Mouse (Mus musculus) thymus, adult 2 months (tissue): Measurements from ENCODE around the gene Gm17606.

Experiments
- CTCF ChIP-seq: fragments of 200-500 bp; IDR thresholded peaks from 2 replicates; pipeline ENCODE4 v1.5.1; 2012; ENCODE audit warnings: mild to moderate bottlenecking, control low read depth, low read length, moderate library complexity, borderline replicate concordance; ENCODE audit not compliant: control insufficient read depth, poor library complexity, insufficient read depth; ENCODE audit errors: extremely low read depth
- POLR2A ChIP-seq: fragments of 200-500 bp; IDR thresholded peaks from 2 replicates; pipeline ENCODE4 v1.6.1; 2012; ENCODE audit warnings: mild to moderate bottlenecking, low read length, control low read depth, moderate library complexity; ENCODE audit not compliant: control insufficient read depth, poor library complexity, insufficient read depth; ENCODE audit errors: extremely low read depth

GRCm38 (mm10) chr14:54603038-54603654 lies 37.6 kb upstream of the Gm17606 start:
- 0 out of 2 replicates have a peak, but pooled peaks have one; percentile 47 for TF ChIP-seq CTCF
- TF ChIP-seq POLR2A = peak; percentile 94
